Mouse (Mus musculus) small intestine, adult 2 months (tissue): Measurements from ENCODE around the gene Fam184b.

Source experiments
- CTCF ChIP-seq: fragments of 200-500 bp; IDR thresholded peaks from 2 replicates; pipeline ENCODE4 v1.5.1; 2012; ENCODE audit warnings: low read depth, mild to moderate bottlenecking, control low read depth, inconsistent platforms, low read length, moderate library complexity, mixed read lengths; ENCODE audit not compliant: insufficient replicate concordance, insufficient read length; ENCODE audit errors: extremely low read depth
- POLR2A ChIP-seq: fragments of 200-500 bp; IDR thresholded peaks from 2 replicates; pipeline ENCODE4 v1.6.1; 2012; ENCODE audit warnings: low read depth, mild to moderate bottlenecking, control low read depth, inconsistent platforms, low read length, moderate library complexity

DNA sequence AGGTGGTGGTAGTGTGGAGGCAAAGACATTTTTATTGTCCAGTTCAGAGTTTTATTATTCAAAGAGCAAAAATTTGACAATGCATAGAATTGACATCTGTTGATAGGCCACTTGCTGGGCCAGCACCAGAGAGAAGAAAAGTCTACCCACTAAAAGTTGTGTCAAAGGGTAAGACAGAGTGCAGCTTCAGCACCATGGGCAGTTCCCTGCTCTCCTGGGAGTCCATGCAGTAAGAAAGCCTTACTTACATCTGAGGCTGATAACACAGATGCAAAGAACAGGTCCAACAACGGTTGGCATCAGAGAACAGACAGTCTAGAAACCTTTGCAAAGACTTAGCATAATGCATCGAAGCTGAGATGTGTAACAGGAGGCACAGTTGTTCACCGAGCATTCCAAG is 109.7 kb downstream of the Fam184b start:
- TF ChIP-seq CTCF (no peak), POLR2A (no peak)
